In the genomic region with DNA sequence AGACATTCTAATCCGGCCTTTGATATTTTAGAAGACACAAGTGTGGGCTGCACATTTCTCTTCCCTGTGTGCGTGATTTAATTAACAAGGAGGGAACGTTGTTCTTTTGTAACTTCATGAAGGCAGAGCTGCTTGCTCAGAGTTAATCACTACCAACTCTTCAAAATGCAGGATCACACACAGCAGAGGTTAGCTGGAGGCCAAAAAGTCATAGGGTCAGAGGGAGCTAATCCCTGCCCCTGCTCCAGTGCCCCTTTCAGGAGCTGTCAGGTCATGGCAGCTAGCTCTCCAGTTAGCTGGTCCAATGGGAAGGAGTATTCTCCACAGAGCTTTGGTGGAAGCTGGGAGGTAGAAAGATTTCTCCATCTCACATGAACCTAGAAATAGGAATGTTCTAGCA, we compare ENCODE assay signal across 20 mouse cellular contexts.
DNase-seq lines count a peak whose midpoint lies in the region; ATAC-seq and TF ChIP-seq lines count a peak whose summit lies in the region.
"Had no signal": no experiment of that assay in that cellular context is flagged by ENCODE, and none has a peak within 500 bp of the region (broad histone marks: within the 10 kb centered on the region; RNA-seq: fewer than 3 reads in every experiment).

No protein-coding gene starts in this region.

- no peak overlapping the region for H3K4me2 ChIP-seq in forebrain, embryonic 14.5 days (ENCODE audit: low read length)
- H3K4me2 ChIP-seq: embryonic facial prominence, embryonic 15.5 days; forebrain, embryonic 13.5 days; heart, embryonic 12.5 days; midbrain, embryonic 12.5 days had no signal

- no peak for DNase-seq in forebrain, embryonic 10.5 days (ENCODE audit: extremely low spot score, low spot score)
- DNase-seq in forebrain, embryonic 14.5 days (ENCODE audit: low spot score), result no peak
- peak; percentile 72 for DNase-seq in embryo, embryonic 10.5 days (ENCODE audit: low spot score)
- DNase-seq in kidney, adult 2 months, result peak; percentile 54
- DNase-seq in kidney, postnatal 25 days, result peak; percentile 43 to 71
- DNase-seq in heart, postnatal 36 days, result no peak
- no peak for DNase-seq in layer of hippocampus, adult 18-20 months (ENCODE audit: low spot score in 2 of 2)
- DNase-seq: cerebellum, postnatal 36 days; lung, adult 2 months; lung, postnatal 36 days; retina, postnatal 1 day; thymus, postnatal 25 days had no signal

- H3K4me3 ChIP-seq in forebrain, embryonic 10.5 days, result no peak overlapping the region
- no peak overlapping the region for H3K4me3 ChIP-seq in forebrain, embryonic 14.5 days (ENCODE audit: low read depth, low read length)
- no peak overlapping the region for H3K4me3 ChIP-seq in kidney, adult 2 months (ENCODE audit: insufficient read depth, low read depth, low read length)
- H3K4me3 ChIP-seq: embryonic facial prominence, embryonic 15.5 days; forebrain, embryonic 13.5 days; heart, embryonic 12.5 days; midbrain, embryonic 12.5 days had no signal

- peaks cover 15% of the 10 kb centered on the region for H3K27me3 ChIP-seq in forebrain, embryonic 10.5 days (ENCODE audit: poor library complexity, severe bottlenecking)
- no peaks in the 10 kb centered on the region for H3K27me3 ChIP-seq in forebrain, embryonic 14.5 days (replicated peaks; ENCODE audit: control insufficient read depth, insufficient read depth, low read length)
- H3K27me3 ChIP-seq in kidney, adult 2 months (replicated peaks; ENCODE audit: control insufficient read depth, insufficient read depth, low read length), result no peaks in the 10 kb centered on the region
- H3K27me3 ChIP-seq: embryonic facial prominence, embryonic 15.5 days; forebrain, embryonic 13.5 days; heart, embryonic 12.5 days had no signal

- no peak overlapping the region for H3K9ac ChIP-seq in forebrain, embryonic 14.5 days (ENCODE audit: low read length)
- H3K9ac ChIP-seq: embryonic facial prominence, embryonic 15.5 days; forebrain, embryonic 13.5 days; heart, embryonic 12.5 days; midbrain, embryonic 12.5 days had no signal

- H3K36me3 ChIP-seq in forebrain, embryonic 10.5 days (replicated peaks), result no peaks in the 10 kb centered on the region
- no peaks in the 10 kb centered on the region for H3K36me3 ChIP-seq in forebrain, embryonic 14.5 days (ENCODE audit: control insufficient read depth, insufficient read depth, low read length)
- H3K36me3 ChIP-seq in kidney, adult 2 months (ENCODE audit: control insufficient read depth, insufficient read depth, low read length), result no peaks in the 10 kb centered on the region; the same call in 1 of the 2 replicates
- H3K36me3 ChIP-seq: embryonic facial prominence, embryonic 15.5 days; G1E; heart, embryonic 12.5 days; midbrain, embryonic 12.5 days had no signal

- 10% methylated on average over 3 of the region's 3 CpGs for WGBS in forebrain, embryonic 10.5 days
- WGBS in forebrain, embryonic 14.5 days, result 24% methylated on average over 3 of the region's 3 CpGs
- 41% methylated on average over 3 of the region's 3 CpGs for WGBS in kidney, adult 2 months

- TF ChIP-seq POLR2A in kidney, adult 2 months (IDR thresholded peaks at IDR 0.05; ENCODE audit: low read depth, low read length), result no peak

- no peaks in the 10 kb centered on the region for H3K9me3 ChIP-seq in forebrain, embryonic 10.5 days
- H3K9me3 ChIP-seq in forebrain, embryonic 14.5 days (replicated peaks; ENCODE audit: control insufficient read depth, low read length), result no peaks in the 10 kb centered on the region
- H3K9me3 ChIP-seq: embryonic facial prominence, embryonic 15.5 days; forebrain, embryonic 13.5 days; heart, embryonic 12.5 days; midbrain, embryonic 12.5 days had no signal

- 0 out of 2 replicates have a peak overlapping the region, but pooled peaks have one; percentile 11 for H3K27ac ChIP-seq in forebrain, embryonic 10.5 days
- H3K27ac ChIP-seq in forebrain, embryonic 14.5 days (ENCODE audit: low read depth, low read length), result no peak overlapping the region
- peak overlapping the region; percentile 84; the same call in 1 of the 2 replicates for H3K27ac ChIP-seq in kidney, adult 2 months (ENCODE audit: insufficient read depth, low read depth, low read length)
- H3K27ac ChIP-seq: embryonic facial prominence, embryonic 15.5 days; forebrain, embryonic 13.5 days; hindbrain, postnatal 0 days; midbrain, embryonic 12.5 days had no signal

- no peak for TF ChIP-seq CTCF in kidney, adult 2 months (conservative IDR thresholded peaks at IDR 0.05; ENCODE audit: insufficient read depth, insufficient read length, low read depth, low read length)

- H3K4me1 ChIP-seq in forebrain, embryonic 10.5 days, result peaks cover 35% of the 10 kb centered on the region
- H3K4me1 ChIP-seq in forebrain, embryonic 14.5 days (ENCODE audit: control insufficient read depth, insufficient read depth, low read length), result no peaks in the 10 kb centered on the region
- H3K4me1 ChIP-seq in kidney, adult 2 months (ENCODE audit: control insufficient read depth, insufficient read depth, low read length), result peaks cover 19% of the 10 kb centered on the region; the same call in 1 of the 2 replicates
- H3K4me1 ChIP-seq: forebrain, embryonic 13.5 days had no signal

- intact Hi-C loops in heart, postnatal 36 days (cut with DNase I), result no loop called here

- ATAC-seq in forebrain, embryonic 14.5 days, result no peak
- no peak for ATAC-seq in megakaryocyte progenitor cell, adult 5-6 weeks (replicated peaks; ENCODE audit: poor library complexity)
- ATAC-seq: CD4-positive, CD25-positive, alpha-beta regulatory T cell, adult 4 months; forebrain, embryonic 13.5 days; hindbrain, postnatal 0 days had no signal

Comparison
In these comparisons a context has a peak if more than half of its experiments do, and no peak if none do; other contexts are left out.
1. DNase-seq: peak in embryo, embryonic 10.5 days (single experiment), kidney, adult 2 months (single experiment) and kidney, postnatal 25 days (2 of 2); none in forebrain, embryonic 10.5 days (single experiment), forebrain, embryonic 14.5 days (single experiment), heart, postnatal 36 days (0 of 2) and layer of hippocampus, adult 18-20 months (0 of 2).